Mouse (Mus musculus) heart, postnatal 0 days (tissue): ENCODE measurements around the gene Adgrg3. TPM values are rescaled to one million over a fixed set of nuclear protein-coding genes. Genes with fewer than 3 reads are reported as not detected.

Experiments
- ATAC-seq: fragments of 200-750 bp; cut with Nextera tagmentation; 2 replicates; pipeline ENCODE4 v1.8.0; 2017; ENCODE audit warnings: low read depth, moderate number of reproducible peaks, moderate library complexity; ENCODE audit not compliant: insufficient read depth
- DNase-seq: peaks from one replicate; pipeline ENCODE4 v3.0.0-alpha.2; 2016; ENCODE audit warnings: low spot score
- H3K27ac ChIP-seq: fragments of 300-500 bp; sonication (generic); 2 replicates; pipeline ENCODE4 v1.5.1; 2014; ENCODE audit warnings: low read depth, mild to moderate bottlenecking
- H3K27me3 ChIP-seq: fragments of 300-500 bp; sonication (generic); 2 replicates; pipeline ENCODE4 v1.6.1; 2014; ENCODE audit warnings: low read length, mixed read lengths; ENCODE audit not compliant: control insufficient read depth, insufficient read depth
- H3K36me3 ChIP-seq: fragments of 300-500 bp; sonication (generic); replicated peaks from 2 replicates; pipeline ENCODE4 v1.6.1; 2014; ENCODE audit warnings: low read length, mixed read lengths; ENCODE audit not compliant: control insufficient read depth, insufficient read depth
- H3K4me1 ChIP-seq: fragments of 300-500 bp; sonication (generic); 2 replicates; pipeline ENCODE4 v1.6.1; 2014; ENCODE audit warnings: antibody characterized with exemption; ENCODE audit not compliant: control insufficient read depth, insufficient read depth
- H3K4me2 ChIP-seq: fragments of 300-500 bp; sonication (generic); 2 replicates; pipeline ENCODE4 v1.6.1; 2014; ENCODE audit warnings: low read depth, mild to moderate bottlenecking, low read length, moderate library complexity
- H3K4me3 ChIP-seq: fragments of 300-500 bp; sonication (generic); 2 replicates; pipeline ENCODE4 v1.5.1; 2014; ENCODE audit warnings: low read depth, low read length
- H3K9ac ChIP-seq: fragments of 300-500 bp; sonication (generic); replicated peaks from 2 replicates; pipeline ENCODE4 v1.6.1; 2014; ENCODE audit warnings: low read depth, low read length, mixed read lengths
- H3K9me3 ChIP-seq: fragments of 300-500 bp; sonication (generic); replicated peaks from 2 replicates; pipeline ENCODE4 v1.6.1; 2016; ENCODE audit warnings: low read length; ENCODE audit not compliant: control insufficient read depth
- CTCF ChIP-seq: IDR thresholded peaks from 2 replicates; pipeline ENCODE4 v1.5.1; 2016; ENCODE audit warnings: antibody characterized with exemption, control low read depth, low read depth
- EP300 ChIP-seq: IDR thresholded peaks from 2 replicates; pipeline ENCODE4 v1.6.1; 2016; ENCODE audit warnings: antibody characterized with exemption, low read depth
- WGBS: fragments of 180-500 bp; shearing (Covaris S2); extraction: QIAGEN DNeasy Blood & Tissue Kit; methylation state at CpG from one replicate; pipeline ENCODE4 v1.1.7; 2014; 5-methylcytosine and 5-hydroxymethylcytosine counted together
- polyA plus RNA-seq: library from polyadenylated mRNA; unstranded; fragments of >200 nt; fragmentation: Nextera tagmentation; extraction: Ambion mirVana; gene quantifications from 2 replicates; pipeline ENCODE4 v1.2.1, GENCODE M21; 2015
- total RNA-seq: library from RNA; depleted of rRNA; stranded (reverse); fragments of >200 nt; gene quantifications from 2 replicates; pipeline ENCODE4 v1.2.3, GENCODE M21; 2014; ENCODE audit warnings: low replicate concordance

Gene Adgrg3
- total and polyA plus RNA-seq, 2 experiments from 2014 or later = 2.7 to 4.4 TPM

GRCm38 (mm10) chr8:94990598-94991453 lies 26.7 kb upstream of the Adgrg3 start:
- Histone ChIP-seq H3K36me3 (no peaks in the 10 kb centered on the region), H3K4me3 (no peak overlapping the region), H3K9ac (no peak overlapping the region), H3K27me3 (no peaks in the 10 kb centered on the region), H3K27ac (no peak overlapping the region), H3K9me3 (no peaks in the 10 kb centered on the region), H3K4me2 (no peak overlapping the region), H3K4me1 (peaks cover 48% of the 10 kb centered on the region)
- WGBS = 72% methylated on average over 11 of the region's 11 CpGs
- no peak for TF ChIP-seq EP300
- TF ChIP-seq CTCF = no peak
- DNase-seq = no peak
- no peak for ATAC-seq

GRCm38 (mm10) chr8:94991454-94991994 lies 26.0 kb upstream of the Adgrg3 start:
- H3K27ac ChIP-seq = peak overlapping the region; percentile 77; the same call in 1 of the 2 replicates
- TF ChIP-seq EP300 (no peak), CTCF (no peak)
- no peaks in the 10 kb centered on the region for H3K9me3 ChIP-seq
- no peak overlapping the region for H3K9ac ChIP-seq
- WGBS = 76% methylated on average over 9 of the region's 9 CpGs
- no peak for DNase-seq
- H3K4me2 ChIP-seq = no peak overlapping the region
- H3K36me3 ChIP-seq = no peaks in the 10 kb centered on the region
- H3K4me3 ChIP-seq = no peak overlapping the region
- peaks cover 47% of the 10 kb centered on the region for H3K4me1 ChIP-seq
- no peaks in the 10 kb centered on the region for H3K27me3 ChIP-seq
- ATAC-seq = no peak

GRCm38 (mm10) chr8:94992010-94992409 lies 25.5 kb upstream of the Adgrg3 start:
- ATAC-seq = no peak
- Histone ChIP-seq H3K4me3 (no peak overlapping the region), H3K36me3 (no peaks in the 10 kb centered on the region), H3K27me3 (no peaks in the 10 kb centered on the region), H3K4me1 (peaks cover 42% of the 10 kb centered on the region), H3K27ac (peak overlapping the region; percentile 77), H3K9ac (no peak overlapping the region), H3K4me2 (no peak overlapping the region), H3K9me3 (no peaks in the 10 kb centered on the region)
- WGBS = 83% methylated on average over 4 of the region's 4 CpGs
- DNase-seq = no peak
- no peak for TF ChIP-seq CTCF
- TF ChIP-seq EP300 = no peak

GRCm38 (mm10) chr8:94992534-94992933 lies 25.0 kb upstream of the Adgrg3 start:
- H3K27me3 ChIP-seq = no peaks in the 10 kb centered on the region
- ATAC-seq = peak; percentile 45
- WGBS = 36% methylated on average over 5 of the region's 5 CpGs
- peaks cover 41% of the 10 kb centered on the region for H3K4me1 ChIP-seq
- DNase-seq = no peak
- no peaks in the 10 kb centered on the region for H3K36me3 ChIP-seq
- no peak overlapping the region for H3K9ac ChIP-seq
- H3K4me3 ChIP-seq = no peak overlapping the region
- H3K4me2 ChIP-seq = no peak overlapping the region
- H3K27ac ChIP-seq = peak overlapping the region; percentile 77
- TF ChIP-seq CTCF (no peak), EP300 (0 out of 2 replicates have a peak, but pooled peaks have one; percentile 47)
- no peaks in the 10 kb centered on the region for H3K9me3 ChIP-seq

- H3K4me1 ChIP-seq = peaks cover 46% of the 10 kb centered on the region
- no peak overlapping the region for H3K4me3 ChIP-seq
- DNase-seq (no peak), ATAC-seq (no peak)
- no peak overlapping the region for H3K4me2 ChIP-seq
- no peaks in the 10 kb centered on the region for H3K9me3 ChIP-seq
- WGBS = 70% methylated on average over 9 of the region's 9 CpGs
- H3K27me3 ChIP-seq = no peaks in the 10 kb centered on the region
- TF ChIP-seq EP300 (no peak), CTCF (no peak)
- no peaks in the 10 kb centered on the region for H3K36me3 ChIP-seq
- no peak overlapping the region for H3K9ac ChIP-seq
- H3K27ac ChIP-seq = peak overlapping the region; percentile 77
These were observed 24.3 kb upstream of the Adgrg3 start for GRCm38 (mm10) chr8:94992996-94993724.
